Mouse (Mus musculus) forebrain, embryonic 16.5 days (tissue): ENCODE data around the gene Igsf1. TPM values are rescaled to one million over a fixed set of nuclear protein-coding genes. Genes with fewer than 3 reads are reported as not detected.

Experiments used
- ATAC-seq: fragments of 200-750 bp; cut with Nextera tagmentation; 2 replicates; pipeline ENCODE4 v1.8.0; 2017; ENCODE audit warnings: mild to moderate bottlenecking, moderate library complexity
- H3K27ac ChIP-seq: fragments of 300-500 bp; sonication (generic); 2 replicates; pipeline ENCODE4 v1.5.1; 2014; ENCODE audit warnings: low read length, control low read depth
- H3K27me3 ChIP-seq: fragments of 300-500 bp; sonication (generic); replicated peaks from 2 replicates; pipeline ENCODE4 v1.6.1; 2014; ENCODE audit warnings: low read length; ENCODE audit not compliant: control insufficient read depth, insufficient read depth
- H3K36me3 ChIP-seq: fragments of 300-500 bp; sonication (generic); 2 replicates; pipeline ENCODE4 v1.6.1; 2014; ENCODE audit not compliant: control insufficient read depth, insufficient read depth
- H3K4me1 ChIP-seq: fragments of 300-500 bp; sonication (generic); replicated peaks from 2 replicates; pipeline ENCODE4 v1.6.1; 2014; ENCODE audit warnings: low read length; ENCODE audit not compliant: control insufficient read depth, insufficient read depth
- H3K4me2 ChIP-seq: fragments of 300-500 bp; sonication (generic); 2 replicates; pipeline ENCODE4 v1.6.1; 2014; ENCODE audit warnings: mild to moderate bottlenecking, low read length, control low read depth
- H3K4me3 ChIP-seq: fragments of 300-500 bp; sonication (generic); replicated peaks from 2 replicates; pipeline ENCODE4 v1.5.1; 2014; ENCODE audit warnings: mild to moderate bottlenecking, low read length, control low read depth
- H3K9ac ChIP-seq: fragments of 300-500 bp; sonication (generic); replicated peaks from 2 replicates; pipeline ENCODE4 v1.6.1; 2014; ENCODE audit warnings: low read depth, low read length, control low read depth
- H3K9me3 ChIP-seq: fragments of 300-500 bp; sonication (generic); 2 replicates; pipeline ENCODE4 v1.6.1; 2016; ENCODE audit warnings: low read length; ENCODE audit not compliant: control insufficient read depth
- WGBS: fragments of 180-500 bp; shearing (Covaris S2); extraction: QIAGEN DNeasy Blood & Tissue Kit; methylation state at CpG from one replicate; pipeline ENCODE4 v1.1.7; 2014; 5-methylcytosine and 5-hydroxymethylcytosine counted together
- polyA plus RNA-seq: library from polyadenylated mRNA; unstranded; fragments of >200 nt; fragmentation: Nextera tagmentation; extraction: Ambion mirVana; gene quantifications from 2 replicates; pipeline ENCODE4 v1.2.1, GENCODE M21; 2015

Gene Igsf1
- 5.1 and 10.2 TPM in 2 replicates for polyA plus RNA-seq

DNA sequence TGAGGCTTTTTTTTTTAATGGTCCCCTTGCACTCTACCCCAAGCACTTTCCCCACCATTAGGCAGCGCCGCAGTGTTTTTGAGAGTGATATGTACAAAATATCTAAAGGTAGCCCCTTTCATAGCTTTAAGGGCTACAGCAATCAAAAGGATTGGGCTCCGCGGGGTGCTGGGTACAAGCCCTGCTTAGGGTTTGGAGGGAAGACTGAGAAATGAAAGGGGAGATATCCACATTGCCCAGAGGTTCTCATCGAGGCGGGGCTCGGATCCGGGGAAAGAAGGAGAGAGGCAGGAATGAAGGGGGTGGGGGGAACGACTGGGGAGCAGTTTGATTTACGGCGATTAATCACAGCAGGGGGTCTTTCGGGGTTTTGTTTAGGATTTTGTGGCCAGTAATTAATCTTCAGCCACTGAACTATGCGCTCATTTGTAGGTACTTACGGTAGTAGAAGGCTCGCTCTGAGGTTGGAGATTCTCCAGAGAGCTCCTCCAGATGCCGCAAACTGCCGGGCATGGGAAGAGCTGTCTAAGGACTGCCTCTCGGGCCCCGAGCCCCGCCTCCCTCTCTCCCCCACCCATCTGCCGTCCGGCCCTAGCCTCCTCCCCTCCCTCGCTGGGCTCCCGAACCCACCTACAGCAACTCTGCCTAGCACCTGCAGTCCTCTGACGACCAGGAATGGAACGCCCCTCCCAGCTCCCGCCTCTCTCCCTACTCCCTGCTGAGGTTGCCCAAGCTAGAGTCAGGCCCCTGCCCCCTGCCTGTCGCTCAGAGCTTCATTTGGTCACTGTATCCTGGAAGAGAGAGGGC, at the start of gene Igsf1:
TSS of gene Igsf1 (minus strand) at position 537 of the 807 bp plus-strand sequence.
- peak within 1 kb of the TSS; percentile 42; the same call in 1 of the 2 replicates for H3K9ac ChIP-seq
- 25% methylated on average over 28 of the region's 28 CpGs for WGBS
- ATAC-seq, result peak; percentile 97

GRCm38 (mm10) chrX:49770828-49771227, 26.7 kb downstream of the Igsf1 start:
- H3K4me2 ChIP-seq, result no peak overlapping the region
- H3K27me3 ChIP-seq, result no peaks in the 10 kb centered on the region
- H3K9ac ChIP-seq, result no peak overlapping the region
- 32% methylated on average over 2 of the region's 2 CpGs for WGBS
- no peak for ATAC-seq
- H3K27ac ChIP-seq, result no peak overlapping the region
- H3K36me3 ChIP-seq, result no peaks in the 10 kb centered on the region
- no peaks in the 10 kb centered on the region for H3K9me3 ChIP-seq
- H3K4me3 ChIP-seq, result no peak overlapping the region
- no peaks in the 10 kb centered on the region for H3K4me1 ChIP-seq

More for the DNA sequence above, at the start of gene Igsf1:
- H3K4me1 ChIP-seq, result no peaks in the 10 kb centered on the region
- peak within 1 kb of the TSS; percentile 38 for H3K4me3 ChIP-seq
- no peaks in the 10 kb centered on the region for H3K36me3 ChIP-seq
- H3K4me2 ChIP-seq, result peak within 1 kb of the TSS; percentile 57
- H3K27me3 ChIP-seq, result no peaks in the 10 kb centered on the region
- no peak within 1 kb of the TSS for H3K27ac ChIP-seq
- H3K9me3 ChIP-seq, result no peaks in the 10 kb centered on the region

DNA sequence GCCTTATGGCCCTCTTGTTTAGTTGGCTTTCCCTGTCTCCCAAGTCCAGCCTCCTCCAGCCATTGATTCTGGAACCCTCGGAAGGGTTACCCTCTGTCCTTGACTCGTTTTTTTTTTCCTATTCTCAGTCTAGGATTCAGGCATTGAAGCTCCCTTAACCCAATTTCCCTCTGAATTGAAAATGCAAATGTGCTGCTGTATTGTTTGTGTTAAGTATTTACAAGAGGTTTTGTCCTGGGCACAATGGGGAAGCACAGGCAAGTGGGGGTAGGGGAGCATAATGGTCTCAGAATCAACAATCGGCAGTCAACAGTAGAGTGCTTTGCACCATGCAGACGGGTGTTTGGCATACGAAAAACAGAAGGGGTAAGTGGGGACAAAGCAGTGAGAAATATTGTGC, 52.4 kb downstream of the Igsf1 start:
- no peak overlapping the region for H3K27ac ChIP-seq
- no peak overlapping the region for H3K4me2 ChIP-seq
- no peak for ATAC-seq
- H3K36me3 ChIP-seq, result no peaks in the 10 kb centered on the region
- WGBS, result 30% methylated on average over 5 of the region's 5 CpGs
- no peak overlapping the region for H3K4me3 ChIP-seq
- H3K27me3 ChIP-seq, result no peaks in the 10 kb centered on the region
- H3K9me3 ChIP-seq, result no peaks in the 10 kb centered on the region
- H3K4me1 ChIP-seq, result 0 out of 2 replicates have a peak, but pooled peaks cover 3% of the 10 kb centered on the region
- no peak overlapping the region for H3K9ac ChIP-seq

DNA sequence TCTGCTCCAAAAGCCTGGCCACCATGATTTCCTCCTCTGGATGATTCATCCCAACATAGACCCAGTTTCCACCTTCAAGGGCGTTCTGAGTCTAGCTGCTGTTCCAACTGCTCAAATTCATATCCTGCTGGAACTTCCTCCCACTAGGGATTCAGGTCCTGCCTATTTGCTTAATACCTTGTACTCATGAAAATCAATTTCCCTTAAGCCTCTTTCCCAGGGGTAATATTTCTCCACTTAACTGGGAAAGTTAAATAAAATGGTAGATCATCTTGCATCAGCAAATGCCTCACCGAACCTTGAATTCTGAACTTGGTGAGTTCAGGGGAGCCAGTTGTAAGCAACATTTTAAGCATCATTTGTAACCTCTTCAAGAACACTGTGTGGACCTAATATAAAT, 62.6 kb downstream of the Igsf1 start, which contains the start of gene Olfr1321:
TSS of gene Olfr1321 (minus strand) at position 101 of the 400 bp plus-strand sequence.
- Histone ChIP-seq H3K36me3 (no peaks in the 10 kb centered on the region), H3K9me3 (no peaks in the 10 kb centered on the region), H3K27me3 (no peaks in the 10 kb centered on the region), H3K4me1 (no peaks in the 10 kb centered on the region), H3K9ac (no peak within 1 kb of the TSS), H3K27ac (no peak within 1 kb of the TSS), H3K4me3 (no peak within 1 kb of the TSS), H3K4me2 (no peak within 1 kb of the TSS)
- WGBS, result 86% methylated on average over 2 of the region's 2 CpGs
- ATAC-seq, result no peak

Other genes with a start within 250 kb of the Igsf1 start
- not detected in 2 replicates for gene Olfr1320, start 125.4 kb downstream of the Igsf1 start, polyA plus RNA-seq
- gene Olfr1321, start 62.7 kb downstream of the Igsf1 start, polyA plus RNA-seq, result not detected in 2 replicates
- not detected in 2 replicates for gene Olfr1322, start 93.7 kb upstream of the Igsf1 start, polyA plus RNA-seq
- not detected in 2 replicates for gene Olfr1323, start 221.6 kb upstream of the Igsf1 start, polyA plus RNA-seq